Mouse (Mus musculus) B cell, adult 62 days (primary cell): Measurements from ENCODE around the gene Rxfp2. TPM values are rescaled to one million over a fixed set of nuclear protein-coding genes. Genes with fewer than 3 reads are reported as not detected.

Experiments
- total RNA-seq: library from RNA; stranded (reverse); gene quantifications from 4 replicates; pipeline ENCODE4 v1.2.4, GENCODE M21; 2023

Gene Rxfp2
- total RNA-seq = not detected in 4 replicates

DNA sequence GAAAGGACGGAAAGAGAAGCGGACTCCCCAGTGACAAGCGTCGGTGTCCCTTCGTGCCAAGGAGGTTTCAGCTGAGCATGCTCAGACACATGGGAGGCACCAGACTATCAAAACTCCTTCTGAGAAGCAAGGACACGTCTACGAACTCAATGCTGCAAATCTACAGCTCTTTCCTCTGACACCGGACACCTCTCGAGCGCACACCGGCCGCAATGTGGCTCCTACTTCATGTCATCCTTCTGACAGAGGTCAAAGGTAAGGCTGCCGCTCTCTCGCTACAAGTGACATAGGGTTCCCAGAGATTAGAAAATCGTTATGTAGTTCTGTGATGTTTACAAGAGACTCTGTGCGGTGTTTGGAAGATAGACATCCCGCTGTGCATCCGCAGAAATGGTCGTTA, at the start of gene Rxfp2:
Gene Rxfp2 (plus strand): TSS at position 20 of the 400 bp plus-strand sequence.

GRCm38 (mm10) chr5:150118455-150119241, 100.2 kb downstream of the Rxfp2 start, which contains the start of gene Fry:
TSS of gene Fry (plus strand) at chr5:150118645.

Other genes starting within 250 kb of the Rxfp2 start
- 116 to 125 TPM (median 120 TPM) in 4 replicates for gene Fry, start 100.0 kb downstream of the Rxfp2 start, total RNA-seq